Mouse (Mus musculus): ENCODE results near the gene B4galt3. TPM values are rescaled to one million over a fixed set of nuclear protein-coding genes. Genes with fewer than 3 reads are reported as not detected.
A peak's percentile ranks its signal among the peaks of the same experiment; 100 is the strongest.

B4galt3 gene
- polyA plus RNA-seq, 1 experiment from 2014 or later: 34.2 TPM

DNA sequence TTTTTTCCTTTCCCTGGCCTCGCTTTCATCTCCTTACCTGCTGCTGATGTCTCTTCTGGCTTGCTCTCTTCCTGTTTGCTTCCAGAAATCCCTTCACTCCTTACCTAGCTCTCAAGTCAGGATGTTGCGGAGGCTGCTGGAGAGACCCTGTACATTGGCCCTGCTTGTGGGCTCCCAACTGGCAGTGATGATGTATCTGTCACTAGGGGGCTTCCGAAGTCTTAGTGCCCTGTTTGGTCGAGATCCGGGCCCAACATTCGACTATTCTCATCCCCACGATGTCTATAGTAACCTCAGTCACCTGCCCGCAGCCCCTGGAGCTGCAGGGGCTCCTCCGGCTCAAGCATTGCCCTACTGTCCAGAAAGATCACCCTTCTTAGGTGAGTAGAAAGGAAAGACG is 1.5 kb downstream of the B4galt3 start:
- no peaks in the 10 kb centered on the region for H3K27me3 ChIP-seq (ENCODE audit: control insufficient read depth, insufficient read depth, low read length)
- H3K27ac ChIP-seq (replicated peaks): no peak overlapping the region
- peaks cover 14% of the 10 kb centered on the region for H3K36me3 ChIP-seq (ENCODE audit: control insufficient read depth, insufficient read depth, low read length)
- H3K9me3 ChIP-seq (ENCODE audit: control insufficient read depth, low read length): no peaks in the 10 kb centered on the region
- H3K9ac ChIP-seq (ENCODE audit: low read length): no peak overlapping the region
- WGBS: 61% methylated on average over 10 of the region's 10 CpGs
- no peak overlapping the region for H3K4me3 ChIP-seq (ENCODE audit: low read depth, low read length)
- no peak for DNase-seq (ENCODE audit: low spot score)
- TF ChIP-seq EP300 (optimal IDR thresholded peaks at IDR 0.05) (no peak), CTCF (IDR thresholded peaks at IDR 0.05; ENCODE audit: low read depth) (no peak)
- H3K4me1 ChIP-seq (replicated peaks; ENCODE audit: control insufficient read depth, insufficient read depth): 0 out of 2 replicates have a peak, but pooled peaks cover 2% of the 10 kb centered on the region
- H3K4me2 ChIP-seq (replicated peaks; ENCODE audit: low read depth): 0 out of 2 replicates have a peak overlapping the region, but pooled peaks have one; percentile 12
- no peak for ATAC-seq (ENCODE audit: low FRiP score, low TSS enrichment)

DNA sequence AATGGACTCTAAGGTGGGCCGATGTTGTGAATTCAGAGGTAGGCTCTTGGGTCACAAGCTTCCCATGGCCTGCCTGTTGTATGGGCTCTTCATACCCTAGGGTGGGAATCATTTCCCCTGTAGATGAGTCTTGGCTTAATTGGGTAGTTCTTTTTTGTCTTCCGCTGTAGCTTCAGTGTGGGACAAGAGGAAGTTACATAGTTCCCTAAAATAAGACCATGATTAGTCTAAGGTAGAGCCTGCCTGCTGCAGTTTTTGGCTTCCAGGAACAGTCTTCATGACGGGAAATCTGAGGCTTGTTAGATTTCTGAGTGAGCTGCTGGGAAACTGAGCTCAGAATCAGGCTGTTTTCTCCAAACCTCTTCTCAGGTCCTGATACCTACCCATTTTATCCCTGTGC is 2.0 kb downstream of the B4galt3 start:
- Histone ChIP-seq H3K4me1 (replicated peaks; ENCODE audit: control insufficient read depth, insufficient read depth) (0 out of 2 replicates have a peak, but pooled peaks cover 2% of the 10 kb centered on the region), H3K9me3 (ENCODE audit: control insufficient read depth, low read length) (no peaks in the 10 kb centered on the region), H3K4me3 (ENCODE audit: low read depth, low read length) (no peak overlapping the region), H3K27ac (replicated peaks) (no peak overlapping the region), H3K36me3 (ENCODE audit: control insufficient read depth, insufficient read depth, low read length) (peaks cover 18% of the 10 kb centered on the region), H3K4me2 (replicated peaks; ENCODE audit: low read depth) (0 out of 2 replicates have a peak overlapping the region, but pooled peaks have one; percentile 12), H3K27me3 (ENCODE audit: control insufficient read depth, insufficient read depth, low read length) (no peaks in the 10 kb centered on the region), H3K9ac (ENCODE audit: low read length) (no peak overlapping the region)
- DNase-seq (ENCODE audit: low spot score): no peak
- no peak for TF ChIP-seq EP300 (optimal IDR thresholded peaks at IDR 0.05)
- TF ChIP-seq CTCF (IDR thresholded peaks at IDR 0.05; ENCODE audit: low read depth): no peak
- WGBS: 85% methylated on average over 3 of the region's 3 CpGs
- ATAC-seq (ENCODE audit: low FRiP score, low TSS enrichment): no peak

GRCm38 (mm10) chr1:171274171-171274570 is 4.0 kb downstream of the B4galt3 start:
- ATAC-seq (ENCODE audit: low FRiP score, low TSS enrichment): no peak
- no peak for DNase-seq (ENCODE audit: low spot score)
- Histone ChIP-seq H3K4me2 (replicated peaks; ENCODE audit: low read depth) (no peak overlapping the region), H3K4me1 (replicated peaks; ENCODE audit: control insufficient read depth, insufficient read depth) (0 out of 2 replicates have a peak, but pooled peaks cover 2% of the 10 kb centered on the region), H3K9me3 (ENCODE audit: control insufficient read depth, low read length) (no peaks in the 10 kb centered on the region), H3K27me3 (ENCODE audit: control insufficient read depth, insufficient read depth, low read length) (no peaks in the 10 kb centered on the region), H3K27ac (replicated peaks) (no peak overlapping the region), H3K9ac (ENCODE audit: low read length) (no peak overlapping the region), H3K36me3 (ENCODE audit: control insufficient read depth, insufficient read depth, low read length) (peaks cover 27% of the 10 kb centered on the region), H3K4me3 (ENCODE audit: low read depth, low read length) (no peak overlapping the region)
- no peak for TF ChIP-seq CTCF (IDR thresholded peaks at IDR 0.05; ENCODE audit: low read depth)
- no peak for TF ChIP-seq EP300 (optimal IDR thresholded peaks at IDR 0.05)
- WGBS: 89% methylated on average over 12 of the region's 12 CpGs

DNA sequence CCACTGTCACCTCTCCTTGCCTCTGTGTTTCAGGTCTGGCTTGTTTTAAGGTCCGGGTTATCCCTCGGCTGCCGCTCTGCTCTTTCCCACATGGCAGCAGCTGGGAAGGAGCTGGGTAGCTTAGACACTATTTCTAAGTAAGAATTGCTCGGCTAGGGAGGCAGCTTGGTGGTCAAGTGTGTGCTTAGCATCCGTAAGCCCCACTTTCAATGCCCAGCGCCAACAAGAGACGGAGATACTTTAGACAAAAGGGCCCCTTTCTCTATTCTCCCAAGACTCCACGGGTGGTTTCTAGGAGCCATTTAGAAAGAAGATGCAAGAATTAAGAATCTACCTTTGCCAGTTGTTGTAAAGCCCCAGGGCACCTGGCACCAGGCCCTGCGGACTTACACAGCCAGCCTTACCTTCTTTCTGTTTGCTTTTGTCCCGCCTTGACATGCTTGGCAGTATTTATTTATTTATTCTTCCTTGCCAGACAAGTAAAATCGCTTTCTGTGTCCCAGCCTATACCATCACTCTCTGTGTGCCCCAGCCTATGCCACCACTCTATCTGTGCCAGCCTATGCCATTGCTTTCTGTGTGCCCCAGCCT is 5.1 kb downstream of the B4galt3 start:
- 0 out of 2 replicates have a peak, but pooled peaks cover 3% of the 10 kb centered on the region for H3K4me1 ChIP-seq (replicated peaks; ENCODE audit: control insufficient read depth, insufficient read depth)
- no peak for DNase-seq (ENCODE audit: low spot score)
- WGBS: 72% methylated on average over 11 of the region's 11 CpGs
- no peak overlapping the region for H3K4me3 ChIP-seq (ENCODE audit: low read depth, low read length)
- H3K36me3 ChIP-seq (ENCODE audit: control insufficient read depth, insufficient read depth, low read length): peaks cover 27% of the 10 kb centered on the region
- peak overlapping the region; percentile 65; the same call in 1 of the 2 replicates for H3K27ac ChIP-seq (replicated peaks)
- TF ChIP-seq CTCF (IDR thresholded peaks at IDR 0.05; ENCODE audit: low read depth): no peak
- H3K9me3 ChIP-seq (ENCODE audit: control insufficient read depth, low read length): no peaks in the 10 kb centered on the region
- ATAC-seq (ENCODE audit: low FRiP score, low TSS enrichment): no peak
- H3K9ac ChIP-seq (ENCODE audit: low read length): no peak overlapping the region
- no peak overlapping the region for H3K4me2 ChIP-seq (replicated peaks; ENCODE audit: low read depth)
- no peaks in the 10 kb centered on the region for H3K27me3 ChIP-seq (ENCODE audit: control insufficient read depth, insufficient read depth, low read length)

GRCm38 (mm10) chr1:171276110-171276748 is 6.1 kb downstream of the B4galt3 start:
- H3K36me3 ChIP-seq (ENCODE audit: control insufficient read depth, insufficient read depth, low read length): peaks cover 27% of the 10 kb centered on the region

DNA sequence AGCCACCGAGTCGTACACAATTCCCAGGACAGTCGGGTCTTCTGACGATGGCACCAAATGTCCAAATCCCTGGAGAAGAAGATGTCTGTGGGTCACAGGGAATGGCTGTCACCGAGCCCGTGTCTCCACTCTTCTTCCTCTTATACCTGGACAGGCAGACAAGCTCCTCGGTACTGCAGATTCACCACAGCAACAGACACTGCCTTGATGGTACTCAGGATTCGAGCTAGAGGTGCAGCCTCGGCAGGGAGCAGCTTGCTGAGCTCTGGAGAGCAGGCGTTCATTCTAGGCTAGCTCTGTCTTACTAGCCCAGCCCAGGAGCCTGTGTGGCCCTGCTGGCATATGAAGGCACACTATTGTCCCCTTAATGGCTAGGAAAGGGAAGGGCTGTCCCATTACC is 7.6 kb downstream of the B4galt3 start:
- no peaks in the 10 kb centered on the region for H3K9me3 ChIP-seq (ENCODE audit: control insufficient read depth, low read length)
- no peak overlapping the region for H3K9ac ChIP-seq (ENCODE audit: low read length)
- H3K27ac ChIP-seq (replicated peaks): no peak overlapping the region
- 0 out of 2 replicates have a peak, but pooled peaks cover 2% of the 10 kb centered on the region for H3K4me1 ChIP-seq (replicated peaks; ENCODE audit: control insufficient read depth, insufficient read depth)
- DNase-seq (ENCODE audit: low spot score) (no peak), ATAC-seq (ENCODE audit: low FRiP score, low TSS enrichment) (no peak)
- TF ChIP-seq CTCF (IDR thresholded peaks at IDR 0.05; ENCODE audit: low read depth) (no peak), EP300 (optimal IDR thresholded peaks at IDR 0.05) (no peak)
- H3K27me3 ChIP-seq (ENCODE audit: control insufficient read depth, insufficient read depth, low read length): no peaks in the 10 kb centered on the region
- 85% methylated on average over 10 of the region's 10 CpGs for WGBS
- H3K4me2 ChIP-seq (replicated peaks; ENCODE audit: low read depth): no peak overlapping the region
- H3K36me3 ChIP-seq (ENCODE audit: control insufficient read depth, insufficient read depth, low read length): peaks cover 26% of the 10 kb centered on the region
- no peak overlapping the region for H3K4me3 ChIP-seq (ENCODE audit: low read depth, low read length)

More at GRCm38 (mm10) chr1:171276110-171276748, 6.1 kb downstream of the B4galt3 start:
- no peak for DNase-seq (ENCODE audit: low spot score)
- WGBS: 87% methylated on average over 14 of the region's 14 CpGs
- Histone ChIP-seq H3K4me3 (ENCODE audit: low read depth, low read length) (no peak overlapping the region), H3K27ac (replicated peaks) (no peak overlapping the region), H3K4me1 (replicated peaks; ENCODE audit: control insufficient read depth, insufficient read depth) (0 out of 2 replicates have a peak, but pooled peaks cover 2% of the 10 kb centered on the region), H3K4me2 (replicated peaks; ENCODE audit: low read depth) (no peak overlapping the region), H3K27me3 (ENCODE audit: control insufficient read depth, insufficient read depth, low read length) (no peaks in the 10 kb centered on the region), H3K9me3 (ENCODE audit: control insufficient read depth, low read length) (no peaks in the 10 kb centered on the region), H3K9ac (ENCODE audit: low read length) (no peak overlapping the region)
- no peak for TF ChIP-seq EP300 (optimal IDR thresholded peaks at IDR 0.05)
- TF ChIP-seq CTCF (IDR thresholded peaks at IDR 0.05; ENCODE audit: low read depth): no peak
- no peak for ATAC-seq (ENCODE audit: low FRiP score, low TSS enrichment)

Measured in stomach, postnatal 0 days (tissue).